In the genomic region with DNA sequence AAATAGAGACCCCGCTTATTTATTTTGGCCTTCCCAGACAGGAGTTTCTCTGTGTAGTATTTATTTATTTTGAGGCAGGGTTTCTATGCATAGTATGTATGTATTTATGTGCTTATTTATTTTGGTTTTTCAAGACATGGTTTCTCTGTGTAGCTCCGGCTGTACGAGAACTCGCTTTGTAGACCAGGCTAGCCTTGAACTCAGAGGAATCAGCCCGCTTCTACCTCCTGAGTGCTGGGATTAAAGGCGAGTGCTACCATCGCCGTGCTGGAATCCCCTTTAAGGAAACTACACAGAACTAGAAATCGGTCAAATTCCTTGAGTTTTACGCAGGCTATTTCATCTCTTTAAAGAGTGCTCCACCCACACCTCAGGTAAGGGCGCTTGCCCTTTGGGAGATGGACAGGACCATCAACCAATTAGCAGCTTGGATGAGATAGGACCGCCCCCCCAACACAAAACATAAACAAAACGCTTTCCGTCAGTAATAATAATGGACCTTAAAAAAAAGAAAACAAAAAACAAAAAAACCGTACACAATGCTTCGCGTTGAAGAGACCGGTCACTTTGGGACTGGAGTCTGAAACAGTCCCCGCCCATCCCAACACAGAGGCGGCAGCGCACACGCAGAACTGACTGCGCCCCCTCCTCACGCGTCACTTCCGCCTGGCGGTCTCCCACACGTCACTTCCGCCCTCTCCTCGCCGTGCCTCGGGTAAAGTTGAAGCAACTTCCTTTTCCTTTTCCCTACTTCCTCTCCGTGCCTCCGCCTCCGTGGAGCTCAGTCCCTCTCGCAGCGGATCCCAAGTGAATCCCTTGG, we compare ENCODE assay signal across 7 mouse cellular contexts. TPM values are rescaled to one million over a fixed set of nuclear protein-coding genes. Genes with fewer than 3 reads are reported as not detected.
DNase-seq lines count a peak whose midpoint lies in the region; ATAC-seq and TF ChIP-seq lines count a peak whose summit lies in the region.

A gene (plus strand): TSS at position 688 of the 820 bp plus-strand sequence.

- peak within 1 kb of the TSS; percentile 78 for H3K9ac ChIP-seq in intestine, postnatal 0 days (ENCODE audit: low read depth, low read length)
- peak within 1 kb of the TSS; percentile 82 for H3K9ac ChIP-seq in midbrain, embryonic 12.5 days (replicated peaks)

- 4% methylated on average over 37 of the region's 37 CpGs for WGBS in embryonic facial prominence, embryonic 10.5 days
- WGBS in intestine, postnatal 0 days = 2% methylated on average over 37 of the region's 37 CpGs
- WGBS in midbrain, embryonic 12.5 days = 4% methylated on average over 37 of the region's 37 CpGs

- no peak for TF ChIP-seq CTCF in intestine, postnatal 0 days (IDR thresholded peaks at IDR 0.05; ENCODE audit: low read depth)

- ATAC-seq in intestine, postnatal 0 days = peak; percentile 96
- peak; percentile 97 for ATAC-seq in midbrain, embryonic 12.5 days (ENCODE audit: low FRiP score, low read depth)

- peaks cover 11% of the 10 kb centered on the region; the same call in 1 of the 2 replicates for H3K4me1 ChIP-seq in embryonic facial prominence, embryonic 10.5 days
- H3K4me1 ChIP-seq in intestine, postnatal 0 days (replicated peaks; ENCODE audit: control insufficient read depth, insufficient read depth, low read length) = no peaks in the 10 kb centered on the region
- H3K4me1 ChIP-seq in midbrain, embryonic 12.5 days = peaks cover 4% of the 10 kb centered on the region

- intact Hi-C loops in left cerebral cortex, postnatal 4 days (cut with DNase I) = no loop called here

- peaks cover 31% of the 10 kb centered on the region for H3K36me3 ChIP-seq in embryonic facial prominence, embryonic 10.5 days (replicated peaks)
- peaks cover 13% of the 10 kb centered on the region for H3K36me3 ChIP-seq in intestine, postnatal 0 days (ENCODE audit: control insufficient read depth, insufficient read depth)
- H3K36me3 ChIP-seq in midbrain, embryonic 12.5 days = peaks cover 25% of the 10 kb centered on the region

- peak within 1 kb of the TSS; percentile 91 for H3K4me3 ChIP-seq in embryonic facial prominence, embryonic 10.5 days
- H3K4me3 ChIP-seq in intestine, postnatal 0 days (ENCODE audit: low read depth, low read length) = peak within 1 kb of the TSS; percentile 75
- peak within 1 kb of the TSS; percentile 60 for H3K4me3 ChIP-seq in midbrain, embryonic 12.5 days

- peak within 1 kb of the TSS; percentile 90 for H3K27ac ChIP-seq in embryonic facial prominence, embryonic 10.5 days (replicated peaks)
- peak within 1 kb of the TSS; percentile 83 for H3K27ac ChIP-seq in intestine, postnatal 0 days (ENCODE audit: low read depth, low read length)
- peak within 1 kb of the TSS; percentile 78 for H3K27ac ChIP-seq in midbrain, embryonic 12.5 days (replicated peaks)

- DNase-seq in adrenal gland, postnatal 14 days = peak; percentile 98
- peak; percentile 95 for DNase-seq in embryonic facial prominence, embryonic 10.5 days (ENCODE audit: low spot score)
- DNase-seq in gonadal fat pad, adult 2 months (ENCODE audit: low read depth) = peak; percentile 84
- DNase-seq in left cerebral cortex, postnatal 4 days = peak; percentile 96
- peak; percentile 90 to 92 for DNase-seq in spleen, adult 18-20 months

- H3K9me3 ChIP-seq in embryonic facial prominence, embryonic 10.5 days = no peaks in the 10 kb centered on the region
- H3K9me3 ChIP-seq in intestine, postnatal 0 days (ENCODE audit: control insufficient read depth) = no peaks in the 10 kb centered on the region
- H3K9me3 ChIP-seq in midbrain, embryonic 12.5 days = no peaks in the 10 kb centered on the region

- peak within 1 kb of the TSS; percentile 81 for H3K4me2 ChIP-seq in intestine, postnatal 0 days (replicated peaks; ENCODE audit: low read depth)
- H3K4me2 ChIP-seq in midbrain, embryonic 12.5 days (replicated peaks) = peak within 1 kb of the TSS; percentile 80

- H3K27me3 ChIP-seq in embryonic facial prominence, embryonic 10.5 days (replicated peaks; ENCODE audit: low read depth, poor library complexity, severe bottlenecking) = no peaks in the 10 kb centered on the region
- no peaks in the 10 kb centered on the region for H3K27me3 ChIP-seq in intestine, postnatal 0 days (replicated peaks; ENCODE audit: control insufficient read depth, insufficient read depth, low read length)
- no peaks in the 10 kb centered on the region for H3K27me3 ChIP-seq in midbrain, embryonic 12.5 days

RNA-seq across cellular contexts. Expression of the gene that starts here (rescaled TPM):
- total RNA-seq in adrenal gland, postnatal 14 days (2021) = 45.9 and 50.2 TPM in 2 replicates
- polyA plus RNA-seq in embryonic facial prominence, embryonic 10.5 days (2016; fragmentation: Nextera tagmentation; extraction: Ambion mirVana) = 48.9 and 51.4 TPM in 2 replicates
- 16.8 and 19.0 TPM in 2 replicates for polyA plus RNA-seq in gonadal fat pad, adult 2 months (2012; rRNA removed)
- 15.6 and 16.4 TPM in 2 replicates for polyA plus RNA-seq in intestine, postnatal 0 days (2015; fragmentation: Nextera tagmentation; extraction: Ambion mirVana)
- 10 to 100 TPM; 84.4 to 85.8 TPM for total RNA-seq in left cerebral cortex, postnatal 4 days (2021)
- 68.2 and 70.5 TPM in 2 replicates for polyA plus RNA-seq in midbrain, embryonic 12.5 days (2016; fragmentation: Nextera tagmentation; extraction: Ambion mirVana)

Comparison
In these comparisons a context has a peak if more than half of its experiments do, and no peak if none do; other contexts are left out.
1. Peak in every context shown above with its lines: DNase-seq, ATAC-seq, H3K4me3 ChIP-seq and H3K27ac ChIP-seq.